Mouse (Mus musculus): Measurements from ENCODE around the gene Antxr1. TPM values are rescaled to one million over a fixed set of nuclear protein-coding genes. Genes with fewer than 3 reads are reported as not detected.

Gene Antxr1
- polyA plus RNA-seq, 1 experiment from 2014 or later, result 5.9 TPM

GRCm38 (mm10) chr6:87161391-87162263 is 174.0 kb downstream of the Antxr1 start:
- no peaks in the 10 kb centered on the region for H3K9me3 ChIP-seq (ENCODE audit: control insufficient read depth, low read length)
- 63% methylated on average over 12 of the region's 12 CpGs for WGBS
- H3K36me3 ChIP-seq (ENCODE audit: control insufficient read depth, insufficient read depth, low read length), result no peaks in the 10 kb centered on the region; the same call in 1 of the 2 replicates
- TF ChIP-seq EP300 (optimal IDR thresholded peaks at IDR 0.05), result no peak
- TF ChIP-seq CTCF (IDR thresholded peaks at IDR 0.05; ENCODE audit: low read depth), result no peak
- H3K4me3 ChIP-seq (ENCODE audit: low read depth, low read length), result no peak overlapping the region
- no peaks in the 10 kb centered on the region for H3K27me3 ChIP-seq (ENCODE audit: control insufficient read depth, insufficient read depth, low read length)
- no peaks in the 10 kb centered on the region for H3K4me1 ChIP-seq (replicated peaks; ENCODE audit: control insufficient read depth, insufficient read depth)
- ATAC-seq (ENCODE audit: low FRiP score, low TSS enrichment) (0 out of 2 replicates have a peak, but pooled peaks have one; percentile 40), DNase-seq (ENCODE audit: low spot score) (no peak)
- no peak overlapping the region for H3K9ac ChIP-seq (ENCODE audit: low read length)
- H3K27ac ChIP-seq (replicated peaks), result no peak overlapping the region
- H3K4me2 ChIP-seq (replicated peaks; ENCODE audit: low read depth), result no peak overlapping the region

- Histone ChIP-seq H3K27me3 (ENCODE audit: control insufficient read depth, insufficient read depth, low read length) (no peaks in the 10 kb centered on the region), H3K4me1 (replicated peaks; ENCODE audit: control insufficient read depth, insufficient read depth) (no peaks in the 10 kb centered on the region), H3K27ac (replicated peaks) (no peak overlapping the region), H3K36me3 (ENCODE audit: control insufficient read depth, insufficient read depth, low read length) (peaks cover 2% of the 10 kb centered on the region; the same call in 1 of the 2 replicates), H3K4me3 (ENCODE audit: low read depth, low read length) (no peak overlapping the region), H3K4me2 (replicated peaks; ENCODE audit: low read depth) (no peak overlapping the region), H3K9ac (ENCODE audit: low read length) (no peak overlapping the region), H3K9me3 (ENCODE audit: control insufficient read depth, low read length) (no peaks in the 10 kb centered on the region)
- 85% methylated on average over 5 of the region's 5 CpGs for WGBS
- ATAC-seq (ENCODE audit: low FRiP score, low TSS enrichment), result no peak
- DNase-seq (ENCODE audit: low spot score), result no peak
- no peak for TF ChIP-seq CTCF (IDR thresholded peaks at IDR 0.05; ENCODE audit: low read depth)
- no peak for TF ChIP-seq EP300 (optimal IDR thresholded peaks at IDR 0.05)
Observed at GRCm38 (mm10) chr6:87160196-87160595, 175.4 kb downstream of the Antxr1 start.

GRCm38 (mm10) chr6:87158062-87158623 is 177.5 kb downstream of the Antxr1 start:
- 77% methylated on average over 7 of the region's 7 CpGs for WGBS
- peaks cover 3% of the 10 kb centered on the region; the same call in 1 of the 2 replicates for H3K36me3 ChIP-seq (ENCODE audit: control insufficient read depth, insufficient read depth, low read length)

GRCm38 (mm10) chr6:87153836-87154235 is 181.8 kb downstream of the Antxr1 start:
- Histone ChIP-seq H3K9ac (ENCODE audit: low read length) (no peak overlapping the region), H3K4me3 (ENCODE audit: low read depth, low read length) (no peak overlapping the region), H3K36me3 (ENCODE audit: control insufficient read depth, insufficient read depth, low read length) (0 out of 2 replicates have a peak, but pooled peaks cover 3% of the 10 kb centered on the region), H3K27me3 (ENCODE audit: control insufficient read depth, insufficient read depth, low read length) (no peaks in the 10 kb centered on the region), H3K27ac (replicated peaks) (no peak overlapping the region), H3K4me2 (replicated peaks; ENCODE audit: low read depth) (no peak overlapping the region), H3K9me3 (ENCODE audit: control insufficient read depth, low read length) (no peaks in the 10 kb centered on the region), H3K4me1 (replicated peaks; ENCODE audit: control insufficient read depth, insufficient read depth) (no peaks in the 10 kb centered on the region)
- TF ChIP-seq EP300 (optimal IDR thresholded peaks at IDR 0.05) (no peak), CTCF (IDR thresholded peaks at IDR 0.05; ENCODE audit: low read depth) (no peak)
- DNase-seq (ENCODE audit: low spot score), result no peak
- WGBS, result 93% methylated on average over 3 of the region's 3 CpGs
- no peak for ATAC-seq (ENCODE audit: low FRiP score, low TSS enrichment)

More at GRCm38 (mm10) chr6:87158062-87158623, 177.5 kb downstream of the Antxr1 start:
- H3K9ac ChIP-seq (ENCODE audit: low read length), result no peak overlapping the region
- no peak overlapping the region for H3K4me3 ChIP-seq (ENCODE audit: low read depth, low read length)
- no peak overlapping the region for H3K4me2 ChIP-seq (replicated peaks; ENCODE audit: low read depth)
- no peaks in the 10 kb centered on the region for H3K4me1 ChIP-seq (replicated peaks; ENCODE audit: control insufficient read depth, insufficient read depth)
- H3K27me3 ChIP-seq (ENCODE audit: control insufficient read depth, insufficient read depth, low read length), result no peaks in the 10 kb centered on the region
- no peak overlapping the region for H3K27ac ChIP-seq (replicated peaks)
- ATAC-seq (ENCODE audit: low FRiP score, low TSS enrichment), result no peak
- DNase-seq (ENCODE audit: low spot score), result no peak
- H3K9me3 ChIP-seq (ENCODE audit: control insufficient read depth, low read length), result no peaks in the 10 kb centered on the region
- no peak for TF ChIP-seq EP300 (optimal IDR thresholded peaks at IDR 0.05)
- no peak for TF ChIP-seq CTCF (IDR thresholded peaks at IDR 0.05; ENCODE audit: low read depth)

GRCm38 (mm10) chr6:87153231-87153580 is 182.4 kb downstream of the Antxr1 start:
- no peaks in the 10 kb centered on the region for H3K27me3 ChIP-seq (ENCODE audit: control insufficient read depth, insufficient read depth, low read length)
- DNase-seq (ENCODE audit: low spot score), result no peak
- 0 out of 2 replicates have a peak, but pooled peaks cover 3% of the 10 kb centered on the region for H3K36me3 ChIP-seq (ENCODE audit: control insufficient read depth, insufficient read depth, low read length)
- H3K9me3 ChIP-seq (ENCODE audit: control insufficient read depth, low read length), result no peaks in the 10 kb centered on the region
- no peak overlapping the region for H3K4me2 ChIP-seq (replicated peaks; ENCODE audit: low read depth)
- H3K9ac ChIP-seq (ENCODE audit: low read length), result no peak overlapping the region
- 81% methylated on average over 7 of the region's 7 CpGs for WGBS
- TF ChIP-seq EP300 (optimal IDR thresholded peaks at IDR 0.05) (no peak), CTCF (IDR thresholded peaks at IDR 0.05; ENCODE audit: low read depth) (no peak)
- H3K27ac ChIP-seq (replicated peaks), result no peak overlapping the region
- ATAC-seq (ENCODE audit: low FRiP score, low TSS enrichment), result no peak
- H3K4me1 ChIP-seq (replicated peaks; ENCODE audit: control insufficient read depth, insufficient read depth), result no peaks in the 10 kb centered on the region
- no peak overlapping the region for H3K4me3 ChIP-seq (ENCODE audit: low read depth, low read length)

All from stomach, postnatal 0 days (tissue).